Mouse (Mus musculus) adrenal gland, postnatal 4 days (tissue): ENCODE results near the gene Grk6. TPM values are rescaled to one million over a fixed set of nuclear protein-coding genes. Genes with fewer than 3 reads are reported as not detected.
"Not testable (repeated sequence)": the region's sequence is repeated elsewhere in the genome, so short reads cannot be mapped to it uniquely, and the experiment has no call there.

Source experiments
- DNase-seq, 2 experiments: peaks; one replicate each; pipeline ENCODE4 v3.0.0; 2021 to 2022; ENCODE audit warnings: low spot score in 2 of 2, mixed read lengths in 2 of 2
- total RNA-seq, 2 experiments: library from RNA; stranded (reverse); gene quantifications; 2 replicates each; pipeline ENCODE4 v1.2.3; 2021

Grk6 gene
- total RNA-seq, 2 experiments from 2014 or later = 54.3 to 56.7 TPM

- DNase-seq = peak in 1 of 2 experiments; percentile 17
These were observed 23.7 kb upstream of the Grk6 start for GRCm38 (mm10) chr13:55420933-55421800.

GRCm38 (mm10) chr13:55426613-55427012 is 18.3 kb upstream of the Grk6 start, which contains the start of gene F12:
Gene F12, minus strand, starts transcription at chr13:55426793.
- DNase-seq = no peak

GRCm38 (mm10) chr13:55429226-55429888 is 15.5 kb upstream of the Grk6 start:
- no peak for DNase-seq

- DNase-seq = no peak
These were observed 14.3 kb upstream of the Grk6 start for GRCm38 (mm10) chr13:55430566-55430965.

- DNase-seq = no peak
These were observed 12.8 kb upstream of the Grk6 start for GRCm38 (mm10) chr13:55431889-55432685.

GRCm38 (mm10) chr13:55437111-55437629 is 7.7 kb upstream of the Grk6 start:
- not testable (repeated sequence) for DNase-seq

GRCm38 (mm10) chr13:55443799-55444285 is 1.0 kb upstream of the Grk6 start:
- no peak for DNase-seq

GRCm38 (mm10) chr13:55444286-55444936 is 461 bp upstream of the Grk6 start:
- DNase-seq = no peak

GRCm38 (mm10) chr13:55445361-55446091 is 654 bp downstream of the Grk6 start:
- DNase-seq = no peak

GRCm38 (mm10) chr13:55446483-55447105 is 1.7 kb downstream of the Grk6 start:
- no peak for DNase-seq

- no peak for DNase-seq
These were observed 2.7 kb downstream of the Grk6 start for GRCm38 (mm10) chr13:55447543-55447943.

- DNase-seq = no peak
These were observed 3.3 kb downstream of the Grk6 start for GRCm38 (mm10) chr13:55448131-55448530.

GRCm38 (mm10) chr13:55449205-55449604 is 4.3 kb downstream of the Grk6 start:
- no peak for DNase-seq

GRCm38 (mm10) chr13:55449679-55450441 is 5.0 kb downstream of the Grk6 start:
- no peak for DNase-seq

- DNase-seq = peak in 1 of 2 experiments; percentile 50
These were observed 5.7 kb downstream of the Grk6 start for GRCm38 (mm10) chr13:55450511-55450980.

GRCm38 (mm10) chr13:55451296-55451695 is 6.4 kb downstream of the Grk6 start:
- DNase-seq = no peak

- no peak for DNase-seq
These were observed 7.1 kb downstream of the Grk6 start for GRCm38 (mm10) chr13:55451785-55452549.

- no peak for DNase-seq
These were observed 18.1 kb downstream of the Grk6 start for GRCm38 (mm10) chr13:55462965-55463364.
